Mouse (Mus musculus) lung, adult 2 months (tissue): Measurements from ENCODE around the gene Lnp1. TPM values are rescaled to one million over a fixed set of nuclear protein-coding genes. Genes with fewer than 3 reads are reported as not detected.
A peak's percentile ranks its signal among the peaks of the same experiment; 100 is the strongest.

Source experiments
- DNase-seq: peaks from one replicate; pipeline ENCODE4 v3.0.0; 2022
- H3K4me1 ChIP-seq: fragments of 200-500 bp; 2 replicates; pipeline ENCODE4 v1.6.1; 2011; ENCODE audit warnings: low read length; ENCODE audit not compliant: control insufficient read depth, insufficient read depth
- H3K4me3 ChIP-seq: fragments of 200-500 bp; replicated peaks from 2 replicates; pipeline ENCODE3; 2011; ENCODE audit warnings: low read depth, mild to moderate bottlenecking, control low read depth, low read length; ENCODE audit errors: extremely low read depth
- CTCF ChIP-seq: fragments of 200-500 bp; IDR thresholded peaks from 2 replicates; pipeline ENCODE4 v1.5.1; 2011; ENCODE audit warnings: mild to moderate bottlenecking, low read length, control low read depth; ENCODE audit not compliant: insufficient read depth
- POLR2A ChIP-seq: fragments of 200-500 bp; IDR thresholded peaks from 2 replicates; pipeline ENCODE4 v1.6.1; 2011; ENCODE audit warnings: low read depth, mild to moderate bottlenecking, control low read depth, low read length, borderline replicate concordance; ENCODE audit errors: extremely low read depth
- WGBS: fragments of 180-500 bp; shearing (Covaris S2); methylation state at CpG from one replicate; pipeline ENCODE4 v1.1.7; 2018; 5-methylcytosine and 5-hydroxymethylcytosine counted together
- polyA plus RNA-seq: library from polyadenylated mRNA; depleted of rRNA; stranded (reverse); fragments of >200 nt; gene quantifications from 2 replicates; pipeline ENCODE4 v1.2.3, GENCODE M21; 2012; rRNA removed

Gene Lnp1
- polyA plus RNA-seq, 1 experiment = not detected

DNA sequence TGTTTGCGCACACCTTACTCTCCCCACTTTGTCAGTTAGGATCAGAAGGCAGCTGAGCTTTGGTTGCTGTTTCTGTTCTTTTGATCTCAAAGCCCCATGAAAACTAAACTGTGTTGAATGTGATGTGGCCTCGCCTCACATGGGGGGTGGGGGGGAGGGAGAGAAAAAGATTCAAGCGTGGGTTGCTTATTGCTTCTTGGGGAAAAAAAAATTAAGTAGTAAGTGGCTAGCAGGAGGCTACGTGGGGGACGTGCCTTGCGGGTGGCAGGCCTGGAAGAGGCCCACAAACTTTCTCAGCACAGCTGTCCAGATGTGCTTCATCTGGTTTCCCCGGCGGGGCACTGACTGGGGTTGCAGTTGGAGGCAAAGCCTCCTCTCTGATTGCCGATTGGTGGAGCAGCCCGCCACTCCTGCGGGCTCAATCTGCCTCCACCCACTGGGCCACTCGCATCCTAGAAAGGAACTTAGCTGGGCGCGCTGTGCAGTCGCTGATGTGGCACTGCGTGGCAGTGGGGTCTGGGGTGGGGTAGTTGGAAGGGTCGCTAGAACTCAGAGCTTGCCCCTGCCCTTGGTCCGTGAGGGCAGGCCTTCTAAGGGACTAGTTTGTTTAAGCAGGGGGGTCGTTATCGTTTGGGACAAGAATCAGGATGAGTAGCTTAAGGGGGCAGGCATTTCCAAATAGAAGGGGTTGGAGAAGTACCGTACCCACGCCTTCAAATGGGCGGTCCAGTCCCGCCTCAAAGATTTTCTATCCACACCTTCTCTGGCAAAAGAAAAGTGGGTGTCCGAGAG lies 41.8 kb downstream of the Lnp1 start, which contains the start of gene Tmem45a:
Tmem45a (minus strand) TSS at position 343 of the 792 bp plus-strand sequence.
- peak within 1 kb of the TSS; percentile 76 for H3K4me3 ChIP-seq
- DNase-seq = peak; percentile 53
- TF ChIP-seq POLR2A (peak; percentile 60; the same call in 1 of the 2 replicates), CTCF (no peak)
- H3K4me1 ChIP-seq = no peaks in the 10 kb centered on the region
- 5% methylated on average over 25 of the region's 25 CpGs for WGBS

GRCm38 (mm10) chr16:56884811-56885210 lies 43.0 kb downstream of the Lnp1 start:
- Histone ChIP-seq H3K4me1 (no peaks in the 10 kb centered on the region), H3K4me3 (no peak overlapping the region)
- TF ChIP-seq CTCF = no peak
- no peak for TF ChIP-seq POLR2A
- no peak for DNase-seq
- WGBS = 81% methylated on average over 6 of the region's 6 CpGs

DNA sequence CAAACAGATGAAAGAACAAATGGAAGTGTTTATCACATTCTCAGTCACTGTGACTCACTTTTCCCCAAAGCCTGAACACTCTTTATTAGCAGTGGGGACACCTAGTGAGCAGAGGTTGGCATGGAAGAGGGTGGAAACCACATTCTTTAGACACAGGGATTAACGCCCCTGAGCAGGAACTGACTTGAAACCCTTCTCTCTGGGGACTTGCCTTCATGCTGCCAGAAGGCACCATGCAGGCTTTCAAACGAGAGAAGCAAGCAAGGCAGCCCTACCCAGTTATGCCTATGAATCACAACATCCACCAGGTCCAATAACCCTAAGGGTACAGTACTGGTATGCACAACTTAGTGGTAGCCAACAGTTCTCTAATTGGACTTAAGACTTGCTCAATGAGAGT lies 54.5 kb downstream of the Lnp1 start:
- Histone ChIP-seq H3K4me1 (no peaks in the 10 kb centered on the region; the same call in 1 of the 2 replicates), H3K4me3 (no peak overlapping the region)
- WGBS = 38% methylated on average over 2 of the region's 2 CpGs
- TF ChIP-seq POLR2A (no peak), CTCF (no peak)
- DNase-seq = no peak

GRCm38 (mm10) chr16:56870458-56870857 lies 57.4 kb downstream of the Lnp1 start:
- Histone ChIP-seq H3K4me3 (no peak overlapping the region), H3K4me1 (no peaks in the 10 kb centered on the region; the same call in 1 of the 2 replicates)
- DNase-seq = no peak
- 53% methylated on average over 3 of the region's 3 CpGs for WGBS
- TF ChIP-seq POLR2A (no peak), CTCF (no peak)

- Histone ChIP-seq H3K4me3 (no peak overlapping the region), H3K4me1 (no peaks in the 10 kb centered on the region; the same call in 1 of the 2 replicates)
- DNase-seq = no peak
- TF ChIP-seq POLR2A (no peak), CTCF (no peak)
- WGBS = 56% methylated on average over 5 of the region's 5 CpGs
Observed at GRCm38 (mm10) chr16:56868361-56868760, 59.5 kb downstream of the Lnp1 start.

- Histone ChIP-seq H3K4me1 (no peaks in the 10 kb centered on the region; the same call in 1 of the 2 replicates), H3K4me3 (no peak overlapping the region)
- 52% methylated on average over 4 of the region's 4 CpGs for WGBS
- no peak for DNase-seq
- TF ChIP-seq POLR2A (no peak), CTCF (no peak)
Observed at GRCm38 (mm10) chr16:56867591-56867990, 60.3 kb downstream of the Lnp1 start.

Other genes starting within 250 kb of the Lnp1 start
- 51.3 and 59.6 TPM in 2 replicates for gene Tfg, start 210.6 kb downstream of the Lnp1 start, polyA plus RNA-seq
- 0.07 TPM in 1 of 2 replicates, not detected in the other for gene Adgrg7, start 132.2 kb downstream of the Lnp1 start, polyA plus RNA-seq
- 2.2 and 5.1 TPM in 2 replicates for gene Tmem45a, start 41.9 kb downstream of the Lnp1 start, polyA plus RNA-seq
- 0.91 TPM in 1 of 2 replicates, not detected in the other for gene Tmem45a2, start 143.3 kb upstream of the Lnp1 start, polyA plus RNA-seq
- gene Tomm70a, start 193.6 kb upstream of the Lnp1 start, polyA plus RNA-seq = 7.6 and 8.3 TPM in 2 replicates
- gene Nit2, start 239.3 kb upstream of the Lnp1 start, polyA plus RNA-seq = 7.9 and 13.1 TPM in 2 replicates